Mouse (Mus musculus): ENCODE results near the gene Zfp967. TPM values are rescaled to one million over a fixed set of nuclear protein-coding genes. Genes with fewer than 3 reads are reported as not detected.
"Not testable (repeated sequence)": the region's sequence is repeated elsewhere in the genome, so short reads cannot be mapped to it uniquely, and the experiment has no call there.

The Zfp967 gene
- not detected for total RNA-seq (2021)
- long read RNA-seq, experiment 1, partial matches to known transcripts = 2 of 10 reads
- long read RNA-seq, experiment 1, other reads (novel, unspliced or antisense) = 8 of 10 reads
- long read RNA-seq, experiment 2, partial matches to known transcripts = 3 of 5 reads
- long read RNA-seq, experiment 2, other reads (novel, unspliced or antisense) = 2 of 5 reads

GRCm38 (mm10) chr2:176520756-176521155, at the start of gene Zfp967:
Zfp967 (plus strand) TSS chr2:176521056.
- not testable (repeated sequence) for DNase-seq

GRCm38 (mm10) chr2:176486683-176487082, 34.2 kb upstream of the Zfp967 start, which contains the start of gene Gm14434:
Gm14434 (minus strand) TSS chr2:176486783.
- not testable (repeated sequence) for DNase-seq

Other genes starting within 250 kb of the Zfp967 start
- not detected for gene Gm11009, start 201.6 kb upstream of the Zfp967 start, total RNA-seq (2021)
- 10 to 100 TPM; 26.5 to 29.7 TPM for gene Gm14435, start 97.5 kb upstream of the Zfp967 start, total RNA-seq (2021)
- not detected for gene Gm14434, start 34.3 kb upstream of the Zfp967 start, total RNA-seq (2021)
- 1 to 10 TPM in 1 of 2 experiments, not detected in 1; 1.7 TPM for gene Gm14308, start 115.3 kb downstream of the Zfp967 start, total RNA-seq (2021)
- gene Zfp973, start 149.5 kb downstream of the Zfp967 start, total RNA-seq (2021) = 10 to 100 TPM; 12.6 to 14.7 TPM
- 1 to 10 TPM; 5.1 to 7.9 TPM for gene Gm14305, start 187.3 kb downstream of the Zfp967 start, total RNA-seq (2021)

Measured in heart, adult 18-20 months (tissue).